Mouse (Mus musculus) CH12.LX (cell line): ENCODE results near the gene Stat6. TPM values are rescaled to one million over a fixed set of nuclear protein-coding genes. Genes with fewer than 3 reads are reported as not detected.

Source experiments
- DNase-seq: peaks from one replicate; pipeline ENCODE4 v3.0.0-alpha.2; 2013; ENCODE audit errors: extremely low read depth
- H3K27ac ChIP-seq: 2 replicates; pipeline ENCODE4 v1.5.1; 2012; ENCODE audit warnings: low read depth, mild to moderate bottlenecking, control low read depth, moderate library complexity; ENCODE audit not compliant: insufficient read depth
- H3K27me3 ChIP-seq: replicated peaks from 2 replicates; pipeline ENCODE3; 2012; ENCODE audit warnings: inconsistent platforms
- H3K36me3 ChIP-seq, 2 experiments: replicated peaks in 1 of 2; 2 replicates each; pipeline versions ENCODE3 to v1.6.1; 2012; ENCODE audit warnings: inconsistent platforms in 1 of 2, low read length in 1 of 2, mild to moderate bottlenecking in 1 of 2, mixed read lengths in 1 of 2, moderate library complexity in 1 of 2; ENCODE audit not compliant: control insufficient read depth in 1 of 2, insufficient read depth in 1 of 2
- H3K4me1 ChIP-seq, 2 experiments: 2 replicates each; pipeline ENCODE4 v1.6.1; 2012; ENCODE audit warnings: inconsistent platforms in 1 of 2, moderate library complexity in 1 of 2; ENCODE audit not compliant: insufficient read depth in 2 of 2, control insufficient read depth in 1 of 2
- H3K4me2 ChIP-seq: 2 replicates; pipeline ENCODE4 v1.6.1; 2012; ENCODE audit warnings: low read depth, mild to moderate bottlenecking, control low read depth; ENCODE audit not compliant: poor library complexity, insufficient read depth, severe bottlenecking
- H3K4me3 ChIP-seq, 3 experiments: fragments of 150-350 bp in 1 of 3; sonication (generic) in 1 of 3; replicated peaks in 1 of 3; 2 replicates each; pipeline versions ENCODE3 to v1.5.1; 2011 to 2012; ENCODE audit warnings: low read depth in 2 of 3, low read length in 2 of 3, mild to moderate bottlenecking in 2 of 3, moderate library complexity in 2 of 3, control low read depth in 1 of 3, improper control_type of control experiment in 1 of 3, inconsistent platforms in 1 of 3, mixed read lengths in 1 of 3; ENCODE audit not compliant: poor library complexity in 1 of 3
- H3K79me2 ChIP-seq: replicated peaks from 2 replicates; pipeline ENCODE4 v1.6.1; 2012; ENCODE audit warnings: mild to moderate bottlenecking, moderate library complexity; ENCODE audit not compliant: control insufficient read depth, poor library complexity, insufficient read depth, severe bottlenecking; ENCODE audit errors: extremely low read depth
- H3K9ac ChIP-seq: 2 replicates; pipeline ENCODE4 v1.6.1; 2012; ENCODE audit warnings: low read depth, mild to moderate bottlenecking, control low read depth, moderate library complexity; ENCODE audit not compliant: insufficient read depth
- H3K9me3 ChIP-seq: replicated peaks from 2 replicates; pipeline ENCODE3; 2012; ENCODE audit warnings: low read length, inconsistent platforms, mixed read lengths
- BHLHE40 ChIP-seq: IDR thresholded peaks from 2 replicates; pipeline ENCODE4 v1.6.1; 2011; ENCODE audit warnings: mild to moderate bottlenecking, low read depth, low read length, improper control_type of control experiment
- CHD2 ChIP-seq: IDR thresholded peaks from 2 replicates; pipeline ENCODE4 v1.6.1; 2011; ENCODE audit warnings: low read length, improper control_type of control experiment
- EP300 ChIP-seq: IDR thresholded peaks from 2 replicates; pipeline ENCODE4 v1.6.1; 2011; ENCODE audit warnings: low read length, improper control_type of control experiment
- ETS1 ChIP-seq: conservative IDR thresholded peaks from 2 replicates; pipeline ENCODE4 v1.6.1; 2012; ENCODE audit warnings: low read depth, mild to moderate bottlenecking, inconsistent platforms, low read length, improper control_type of control experiment, moderate library complexity
- HCFC1 ChIP-seq: IDR thresholded peaks from 2 replicates; pipeline ENCODE4 v1.6.1; 2012; ENCODE audit warnings: low read depth, mild to moderate bottlenecking, inconsistent platforms, low read length, improper control_type of control experiment
- KAT2A ChIP-seq: IDR thresholded peaks from 2 replicates; pipeline ENCODE4 v1.6.1; 2012; ENCODE audit warnings: low read length, improper control_type of control experiment, inconsistent platforms; ENCODE audit not compliant: insufficient replicate concordance
- MAFK ChIP-seq: IDR thresholded peaks from 2 replicates; pipeline ENCODE4 v1.6.1; 2011; ENCODE audit warnings: low read length, improper control_type of control experiment; ENCODE audit not compliant: insufficient replicate concordance
- MAX ChIP-seq: IDR thresholded peaks from 2 replicates; pipeline ENCODE4 v1.6.1; 2011; ENCODE audit warnings: low read length, improper control_type of control experiment
- MAZ ChIP-seq: IDR thresholded peaks from 2 replicates; pipeline ENCODE4 v1.6.1; 2012; ENCODE audit warnings: low read depth, mild to moderate bottlenecking, inconsistent platforms, low read length, improper control_type of control experiment, moderate library complexity
- MXI1 ChIP-seq: IDR thresholded peaks from 2 replicates; pipeline ENCODE4 v1.6.1; 2011; ENCODE audit warnings: mild to moderate bottlenecking, low read depth, low read length, improper control_type of control experiment
- MYC ChIP-seq: IDR thresholded peaks from 2 replicates; pipeline ENCODE4 v1.6.1; 2011; ENCODE audit warnings: low read depth, mild to moderate bottlenecking, improper control_type of control experiment, low read length
- PAX5 ChIP-seq: IDR thresholded peaks from 2 replicates; pipeline ENCODE4 v1.6.1; 2012; ENCODE audit warnings: low read length, inconsistent platforms, mixed read lengths
- POLR2AphosphoS2 ChIP-seq: IDR thresholded peaks from 2 replicates; pipeline ENCODE4 v1.6.1; 2011; ENCODE audit warnings: low read depth, low read length, improper control_type of control experiment
- USF1 ChIP-seq: IDR thresholded peaks from 2 replicates; pipeline ENCODE4 v1.6.1; 2014; ENCODE audit warnings: low read depth, mild to moderate bottlenecking, inconsistent platforms, low read length, improper control_type of control experiment
- USF2 ChIP-seq: conservative IDR thresholded peaks from 2 replicates; pipeline ENCODE4 v1.6.1; 2011; ENCODE audit warnings: low read depth, low read length, improper control_type of control experiment
- ZKSCAN1 ChIP-seq: IDR thresholded peaks from 2 replicates; pipeline ENCODE4 v1.6.1; 2012; ENCODE audit warnings: low read depth, inconsistent platforms, low read length, improper control_type of control experiment, borderline replicate concordance
- ZMIZ1 ChIP-seq: IDR thresholded peaks from 2 replicates; pipeline ENCODE4 v1.6.1; 2012; ENCODE audit warnings: low read depth, mild to moderate bottlenecking, inconsistent platforms, low read length, improper control_type of control experiment
- dilution Hi-C: fragments of 300-500 bp; cut with MboI; formaldehyde crosslinking; loops from 2 replicates; pipeline ENCODE4 v1.14.3; 2020; ENCODE audit warnings: low sequenced_read_pairs; ENCODE audit not compliant: extremely low pct_unique_long_range_greater_than_20kb, extremely low pct_ligation_motif_present
- in situ Hi-C: fragments of 300-500 bp; cut with MboI; formaldehyde crosslinking; loops from 3 replicates; pipeline ENCODE4 v1.14.3; 2019; ENCODE audit warnings: low sequenced_read_pairs, low pct_ligation_motif_present, low pct_unique_long_range_greater_than_20kb, mixed read lengths
- polyA plus RNA-seq: library from polyadenylated mRNA; unstranded; fragments of >175 nt; gene quantifications from 2 replicates; pipeline ENCODE4 v1.2.1, GENCODE M21; 2012; ENCODE audit warnings: low read depth; ENCODE audit not compliant: insufficient read length
- total RNA-seq, 2 experiments: library from RNA; depleted of rRNA; stranded (reverse); fragments of 300-350 nt in 1 of 2; fragments of >200 nt in 1 of 2; gene quantifications; 2 replicates each; pipeline ENCODE4 v1.2.3; 2012 to 2014

The Stat6 gene
- total and polyA plus RNA-seq, 3 experiments = 71.5 to 76.6 (median 72.1) TPM

- H3K4me2 ChIP-seq = no peak overlapping the region
- H3K9me3 ChIP-seq = no peaks in the 10 kb centered on the region
- no peak for DNase-seq
- no peak overlapping the region for H3K9ac ChIP-seq
- H3K36me3 ChIP-seq = peaks cover 24 to 36% of the 10 kb centered on the region in 2 experiments
- no peak overlapping the region for H3K27ac ChIP-seq
- no peak overlapping the region for H3K4me3 ChIP-seq
- no peaks in the 10 kb centered on the region for H3K27me3 ChIP-seq
- in situ Hi-C loops = no loop called here
- dilution Hi-C loops = no loop called here
- peaks cover 57 to 95% of the 10 kb centered on the region in 2 experiments for H3K4me1 ChIP-seq
- H3K79me2 ChIP-seq = no peaks in the 10 kb centered on the region
- TF ChIP-seq ZKSCAN1 (no peak), ZMIZ1 (no peak), HCFC1 (no peak), POLR2AphosphoS2 (no peak), USF2 (no peak), CHD2 (no peak), ETS1 (no peak), MAX (no peak), MYC (no peak), EP300 (no peak), MAFK (no peak), MXI1 (no peak)
Observed at GRCm38 (mm10) chr10:127596321-127596941, 46.4 kb upstream of the Stat6 start.

- no peaks in the 10 kb centered on the region for H3K9me3 ChIP-seq
- H3K4me2 ChIP-seq = no peak overlapping the region
- peaks cover 47 to 85% of the 10 kb centered on the region in 2 experiments for H3K4me1 ChIP-seq
- dilution Hi-C loops (no loop called here), in situ Hi-C loops (no loop called here)
- no peak overlapping the region for H3K27ac ChIP-seq
- no peak overlapping the region for H3K4me3 ChIP-seq
- no peak for DNase-seq
- no peaks in the 10 kb centered on the region for H3K27me3 ChIP-seq
- H3K9ac ChIP-seq = no peak overlapping the region
- H3K36me3 ChIP-seq = peaks cover 15 to 26% of the 10 kb centered on the region in 2 experiments
- no peaks in the 10 kb centered on the region for H3K79me2 ChIP-seq
- TF ChIP-seq EP300 = no peak
- TF ChIP-seq ZKSCAN1 = no peak
- no peak for TF ChIP-seq KAT2A
- no peak for TF ChIP-seq MAZ
- TF ChIP-seq MAX = no peak
- TF ChIP-seq ZMIZ1 = no peak
- no peak for TF ChIP-seq USF1
- no peak for TF ChIP-seq BHLHE40
- no peak for TF ChIP-seq PAX5
Observed at GRCm38 (mm10) chr10:127597311-127597901, 45.4 kb upstream of the Stat6 start.
